Comparison of ENCODE assay signal across 16 mouse cellular contexts in the genomic region with DNA sequence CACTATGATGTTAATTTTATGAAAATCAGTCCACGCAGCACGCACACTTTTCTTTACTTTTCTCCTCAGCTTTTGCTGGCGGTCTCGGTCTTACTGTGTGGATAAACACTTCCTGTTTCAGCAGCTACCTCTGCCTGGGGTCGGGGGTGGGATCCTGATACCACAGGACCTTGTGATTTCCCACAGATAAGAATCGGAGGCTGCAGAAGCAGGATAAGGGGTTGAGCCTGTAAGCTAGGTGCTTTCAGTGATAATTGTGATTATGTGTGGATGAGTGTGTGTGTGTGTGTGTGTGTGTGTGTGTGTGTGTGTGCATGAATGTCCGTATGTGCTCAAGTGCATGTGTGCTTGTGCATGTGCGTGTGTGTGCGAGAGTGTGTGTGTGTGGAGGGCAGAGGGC. TPM values are rescaled to one million over a fixed set of nuclear protein-coding genes. Genes with fewer than 3 reads are reported as not detected.
A peak's percentile ranks its signal among the peaks of the same experiment; 100 is the strongest.
DNase-seq lines count a peak whose midpoint lies in the region; ATAC-seq lines count a peak whose summit lies in the region.
"Had no signal": no experiment of that assay in that cellular context is flagged by ENCODE, and none has a peak within 500 bp of the region (broad histone marks: within the 10 kb centered on the region; RNA-seq: fewer than 3 reads in every experiment).

No protein-coding gene starts in this region.

- ATAC-seq in CD4-positive, CD25-positive, alpha-beta regulatory T cell, adult 4 months: no peak
- peak; percentile 40 for ATAC-seq in granulocyte monocyte progenitor cell, adult 5-6 weeks (replicated peaks; ENCODE audit: poor library complexity, severe bottlenecking)
- ATAC-seq: forebrain, embryonic 14.5 days had no signal

- DNase-seq in CD4-positive, CD25-positive, alpha-beta regulatory T cell, adult 2 months (ENCODE audit: low read depth, low spot score): peak; percentile 39
- peak; percentile 58 for DNase-seq in naive thymus-derived CD4-positive, alpha-beta T cell, adult 2 months (ENCODE audit: low read depth)
- no peak for DNase-seq in adipocyte (ENCODE audit: low spot score)
- no peak for DNase-seq in layer of hippocampus, adult 8-10 months (ENCODE audit: low spot score in 2 of 2)
- DNase-seq in embryo, embryonic 10.5 days (ENCODE audit: low spot score): no peak
- DNase-seq: adrenal gland, postnatal 14 days; cerebellum, adult 18-20 months; cerebellum, postnatal 10 days; gastrocnemius, postnatal 14 days; heart, adult 18-20 months; heart, postnatal 4 days; kidney, adult 18-20 months; kidney, postnatal 25 days had no signal

RNA-seq across cellular contexts. Expression of a gene that starts 44.6 kb away (rescaled TPM):
- 10 to 100 TPM; 43.6 to 81.1 TPM for polyA plus RNA-seq in CD4-positive, CD25-positive, alpha-beta regulatory T cell, adult 4 months (2017; shearing (Covaris generic))
- total RNA-seq in granulocyte monocyte progenitor cell, adult 5-6 weeks (2014; fragmentation: Nextera tagmentation): 1.6 TPM in 1 of 2 replicates, not detected in the other
- total RNA-seq in granulocyte monocyte progenitor cell, adult 5-6 weeks (2017): 0.22 TPM in 1 of 2 replicates, not detected in the other
- 1 to 10 TPM in 2 of 4 experiments, under 1 TPM in 2; 0.25 to 2.0 (median 0.85) TPM for total RNA-seq in layer of hippocampus, adult 8-10 months (2022)
- polyA plus RNA-seq: forebrain, embryonic 14.5 days had no signal

Comparison
In these comparisons a context has a peak if more than half of its experiments do, and no peak if none do; other contexts are left out.
1. DNase-seq: peak in CD4-positive, CD25-positive, alpha-beta regulatory T cell, adult 2 months (single experiment) and naive thymus-derived CD4-positive, alpha-beta T cell, adult 2 months (single experiment); none in adipocyte (single experiment), layer of hippocampus, adult 8-10 months (0 of 2) and embryo, embryonic 10.5 days (single experiment).